Mouse (Mus musculus) left cerebral cortex, adult 9 months (tissue): ENCODE results near the gene Ogfod2.
A peak's percentile ranks its signal among the peaks of the same experiment; 100 is the strongest.

Source experiments
- DNase-seq, 2 experiments: peaks; one replicate each; pipeline ENCODE4 v3.0.0; 2022; ENCODE audit warnings: low spot score in 2 of 2

The Ogfod2 gene

DNA sequence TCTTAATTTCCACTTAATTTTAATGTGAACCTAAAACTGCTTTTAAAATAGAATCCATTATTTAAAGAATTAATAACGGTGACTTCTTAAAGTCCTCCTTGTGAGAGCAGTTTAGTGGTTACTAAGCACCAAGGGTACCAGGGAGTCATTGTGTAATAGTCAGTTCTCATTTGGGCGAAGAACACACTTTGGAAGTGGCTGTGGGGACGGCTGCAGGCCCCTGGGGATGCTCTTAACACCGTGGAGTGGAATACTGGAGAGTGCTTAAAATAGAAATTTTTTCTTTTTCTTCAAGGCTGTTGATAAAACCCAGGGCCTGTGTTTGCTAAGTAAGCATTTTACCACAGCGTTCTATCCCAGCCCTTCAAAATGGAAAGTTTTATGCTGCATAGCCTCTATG, 43.8 kb downstream of the Ogfod2 start:
- DNase-seq, result no peak

DNA sequence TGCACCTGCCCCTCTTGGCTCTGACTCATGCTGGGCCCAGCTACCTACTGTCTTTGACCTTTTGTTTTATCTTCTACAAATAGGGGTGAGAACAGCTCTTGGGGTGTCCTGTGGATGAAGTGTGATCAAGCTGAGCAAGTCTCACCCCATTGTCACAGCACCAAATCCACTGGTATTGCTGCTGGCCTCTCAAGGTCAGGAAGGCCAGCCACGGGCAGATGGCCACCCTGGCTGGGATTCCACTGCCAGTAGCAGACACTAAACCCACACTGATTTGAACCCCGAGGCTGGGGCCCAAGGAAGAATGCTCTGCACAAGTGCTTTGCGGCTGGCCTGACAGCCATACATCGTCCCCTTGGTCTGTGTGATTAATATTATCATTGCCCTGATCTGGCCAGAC, 46.2 kb downstream of the Ogfod2 start:
- DNase-seq, result no peak

GRCm38 (mm10) chr5:124159453-124159852, 47.4 kb downstream of the Ogfod2 start:
- DNase-seq, result no peak

DNA sequence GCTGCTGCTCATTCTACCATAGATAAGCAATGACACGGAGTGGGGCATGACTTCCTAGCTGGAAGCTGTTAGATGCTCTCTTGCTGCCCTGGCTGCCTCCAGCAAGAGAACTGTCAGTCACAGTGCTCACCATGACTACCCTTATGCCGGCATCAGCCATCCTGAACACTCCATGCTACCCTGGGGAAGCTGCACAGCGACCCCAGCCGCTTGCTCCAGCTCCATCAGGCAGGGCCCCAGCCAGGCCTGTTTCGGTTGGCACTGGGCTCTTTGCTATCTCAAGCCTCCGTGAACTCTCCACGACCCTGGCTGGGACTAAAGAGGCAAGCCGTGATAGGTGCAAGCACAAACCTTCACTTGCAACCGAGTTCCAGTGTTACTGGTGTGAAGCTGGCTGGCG, 49.7 kb downstream of the Ogfod2 start:
- no peak for DNase-seq

- DNase-seq, result peak in 1 of 2 experiments; percentile 69
These were observed 50.5 kb downstream of the Ogfod2 start for GRCm38 (mm10) chr5:124162577-124162976.

DNA sequence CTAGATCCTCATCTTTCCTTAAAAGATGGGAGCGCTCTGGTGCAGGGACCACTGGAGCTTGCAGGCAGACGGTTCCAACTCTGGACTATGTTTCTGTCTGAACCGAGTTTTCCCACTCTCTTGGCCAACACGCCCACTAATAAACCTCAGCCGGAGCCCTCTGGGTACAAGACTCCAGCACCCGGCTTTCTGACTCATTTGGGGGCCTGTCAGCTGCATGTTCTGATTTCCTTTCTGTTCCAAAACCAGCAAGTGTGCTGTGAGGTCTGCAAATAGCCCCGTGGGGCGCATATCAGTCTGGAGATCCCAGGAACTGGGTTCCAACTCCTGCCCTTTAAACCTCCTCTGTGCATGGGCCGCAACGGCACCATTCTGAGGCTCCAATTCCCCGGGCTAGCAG, 51.3 kb downstream of the Ogfod2 start:
- DNase-seq, result no peak
